Mouse (Mus musculus) bone marrow, adult 2 months (tissue): Measurements from ENCODE around the gene 5730522E02Rik.

Experiments used
- CTCF ChIP-seq: fragments of 200-500 bp; IDR thresholded peaks from 2 replicates; pipeline ENCODE4 v1.5.1; 2011; ENCODE audit warnings: low read length, control low read depth; ENCODE audit not compliant: control insufficient read depth, insufficient read depth
- POLR2A ChIP-seq: fragments of 200-500 bp; IDR thresholded peaks from 2 replicates; pipeline ENCODE4 v1.6.1; 2011; ENCODE audit warnings: low read depth, mild to moderate bottlenecking, control low read depth, low read length, borderline replicate concordance; ENCODE audit not compliant: control insufficient read depth

DNA sequence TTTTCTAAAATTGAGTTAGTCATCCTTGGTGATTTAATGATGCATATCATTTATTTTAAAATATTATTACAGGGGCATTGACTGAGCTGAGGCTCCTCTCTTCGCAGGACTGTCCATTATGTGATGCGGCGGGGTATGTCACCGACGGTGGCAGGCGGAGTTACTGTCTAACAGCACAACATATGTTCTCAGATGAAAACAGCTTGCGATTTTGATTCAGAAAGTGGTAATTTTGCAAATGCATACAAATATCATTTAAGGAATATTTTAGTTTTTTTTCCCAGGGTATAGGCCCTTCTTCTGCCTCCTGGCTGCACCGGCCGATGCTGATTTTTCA is 636.5 kb downstream of the 5730522E02Rik start:
- TF ChIP-seq POLR2A (no peak), CTCF (no peak)
